Mouse (Mus musculus) MEL (cell line): ENCODE results near the gene Psrc1. TPM values are rescaled to one million over a fixed set of nuclear protein-coding genes. Genes with fewer than 3 reads are reported as not detected.

ENCODE experiments used
- DNase-seq: peaks from one replicate; pipeline ENCODE4 v3.0.0; 2011; ENCODE audit warnings: low read depth, low spot score
- H3K27ac ChIP-seq: 2 replicates; pipeline ENCODE4 v1.5.1; 2012; ENCODE audit warnings: low read depth, mild to moderate bottlenecking, control low read depth, low read length, moderate library complexity; ENCODE audit not compliant: control insufficient read depth
- H3K27me3 ChIP-seq, 2 experiments: fragments of 150-350 bp in 1 of 2; sonication (generic) in 1 of 2; 2 replicates each; pipeline ENCODE4 v1.6.1; 2012; ENCODE audit warnings: low read length in 2 of 2, mild to moderate bottlenecking in 2 of 2, improper control_type of control experiment in 1 of 2, moderate library complexity in 1 of 2; ENCODE audit not compliant: insufficient read depth in 2 of 2, control insufficient read depth in 1 of 2
- H3K36me3 ChIP-seq, 2 experiments: 2 replicates each; pipeline ENCODE4 v1.6.1; 2012 to 2014; ENCODE audit warnings: low read length in 2 of 2, improper control_type of control experiment in 1 of 2, inconsistent platforms in 1 of 2, mild to moderate bottlenecking in 1 of 2; ENCODE audit not compliant: insufficient read depth in 2 of 2, control insufficient read depth in 1 of 2
- H3K4me1 ChIP-seq, 2 experiments: fragments of 150-350 bp in 1 of 2; sonication (generic) in 1 of 2; 2 replicates each; pipeline ENCODE4 v1.6.1; 2012; ENCODE audit warnings: low read length in 2 of 2, improper control_type of control experiment in 1 of 2, mild to moderate bottlenecking in 1 of 2; ENCODE audit not compliant: insufficient read depth in 2 of 2, control insufficient read depth in 1 of 2
- H3K4me3 ChIP-seq, 2 experiments: fragments of 150-350 bp in 1 of 2; sonication (generic) in 1 of 2; 2 replicates each; pipeline ENCODE4 v1.5.1; 2012; ENCODE audit warnings: low read depth in 2 of 2, low read length in 2 of 2, mild to moderate bottlenecking in 2 of 2, moderate library complexity in 2 of 2, control low read depth in 1 of 2, improper control_type of control experiment in 1 of 2; ENCODE audit not compliant: control insufficient read depth in 1 of 2, insufficient read depth in 1 of 2
- H3K79me2 ChIP-seq: 2 replicates; pipeline ENCODE4 v1.6.1; 2012; ENCODE audit warnings: mild to moderate bottlenecking, low read length, moderate library complexity; ENCODE audit not compliant: control insufficient read depth, poor library complexity, insufficient read depth
- H3K9ac ChIP-seq: 2 replicates; pipeline ENCODE4 v1.6.1; 2012; ENCODE audit warnings: low read depth, mild to moderate bottlenecking, control low read depth, low read length, moderate library complexity; ENCODE audit not compliant: control insufficient read depth, poor library complexity, severe bottlenecking
- H3K9me3 ChIP-seq: fragments of 150-350 bp; sonication (generic); replicated peaks from 2 replicates; pipeline ENCODE4 v1.6.1; 2012; ENCODE audit warnings: mild to moderate bottlenecking, low read length, improper control_type of control experiment, moderate library complexity; ENCODE audit not compliant: insufficient read depth
- CHD2 ChIP-seq: IDR thresholded peaks from 2 replicates; pipeline ENCODE4 v1.6.1; 2011; ENCODE audit warnings: low read length, improper control_type of control experiment
- CTCF ChIP-seq, 3 experiments: IDR thresholded peaks in 2 of 3; conservative IDR thresholded peaks in 1 of 3; 2 replicates each; pipeline ENCODE4 v1.5.1; 2011 to 2012; ENCODE audit warnings: low read length in 3 of 3, low read depth in 2 of 3, mild to moderate bottlenecking in 2 of 3, improper control_type of control experiment in 1 of 3, inconsistent platforms in 1 of 3, mixed read lengths in 1 of 3, moderate library complexity in 1 of 3; ENCODE audit not compliant: control insufficient read depth in 1 of 3, insufficient read depth in 1 of 3, poor library complexity in 1 of 3, severe bottlenecking in 1 of 3
- E2F4 ChIP-seq: IDR thresholded peaks from 2 replicates; pipeline ENCODE4 v1.6.1; 2011; ENCODE audit warnings: low read depth, low read length, improper control_type of control experiment, borderline replicate concordance
- ELF1 ChIP-seq: IDR thresholded peaks from 2 replicates; pipeline ENCODE4 v1.6.1; 2014; ENCODE audit warnings: low read depth, mild to moderate bottlenecking, inconsistent platforms, low read length, improper control_type of control experiment, moderate library complexity
- EP300 ChIP-seq, 2 experiments: IDR thresholded peaks; 2 replicates each; pipeline ENCODE4 v1.6.1; 2011; ENCODE audit warnings: improper control_type of control experiment in 2 of 2, low read length in 2 of 2, low read depth in 1 of 2, mild to moderate bottlenecking in 1 of 2
- HCFC1 ChIP-seq: IDR thresholded peaks from 2 replicates; pipeline ENCODE4 v1.6.1; 2012; ENCODE audit warnings: low read depth, mild to moderate bottlenecking, inconsistent platforms, low read length, improper control_type of control experiment, moderate library complexity
- MAFK ChIP-seq: IDR thresholded peaks from 2 replicates; pipeline ENCODE4 v1.6.1; 2011; ENCODE audit warnings: low read depth, mild to moderate bottlenecking, low read length, improper control_type of control experiment, borderline replicate concordance
- MAZ ChIP-seq: IDR thresholded peaks from 2 replicates; pipeline ENCODE4 v1.6.1; 2012; ENCODE audit warnings: low read depth, mild to moderate bottlenecking, inconsistent platforms, low read length, improper control_type of control experiment
- MEF2A ChIP-seq: IDR thresholded peaks from 2 replicates; pipeline ENCODE4 v1.6.1; 2014; ENCODE audit warnings: low read depth, mild to moderate bottlenecking, inconsistent platforms, low read length, improper control_type of control experiment; ENCODE audit not compliant: poor library complexity, insufficient replicate concordance, severe bottlenecking; ENCODE audit errors: extremely low read depth
- MYB ChIP-seq: IDR thresholded peaks from 2 replicates; pipeline ENCODE4 v1.6.1; 2011; ENCODE audit warnings: mild to moderate bottlenecking, low read depth, low read length, improper control_type of control experiment
- NELFE ChIP-seq: IDR thresholded peaks from 2 replicates; pipeline ENCODE4 v1.6.1; 2011; ENCODE audit warnings: low read depth, low read length, improper control_type of control experiment
- POLR2A ChIP-seq, 2 experiments: IDR thresholded peaks; 2 replicates each; pipeline ENCODE4 v1.6.1; 2011 to 2012; ENCODE audit warnings: low read length in 2 of 2, mild to moderate bottlenecking in 2 of 2, control low read depth in 1 of 2, improper control_type of control experiment in 1 of 2, low read depth in 1 of 2, moderate library complexity in 1 of 2; ENCODE audit not compliant: control insufficient read depth in 1 of 2, insufficient read depth in 1 of 2, poor library complexity in 1 of 2
- POLR2AphosphoS2 ChIP-seq: IDR thresholded peaks from 2 replicates; pipeline ENCODE4 v1.6.1; 2011; ENCODE audit warnings: low read length, improper control_type of control experiment
- POLR2AphosphoS5 ChIP-seq: IDR thresholded peaks from 2 replicates; pipeline ENCODE4 v1.6.1; 2012; ENCODE audit warnings: low read depth, borderline replicate concordance, mild to moderate bottlenecking, inconsistent platforms, low read length, moderate library complexity, mixed read lengths
- RCOR1 ChIP-seq: IDR thresholded peaks from 2 replicates; pipeline ENCODE4 v1.6.1; 2012; ENCODE audit warnings: low read depth, mild to moderate bottlenecking, inconsistent platforms, low read length, improper control_type of control experiment
- SIN3A ChIP-seq: IDR thresholded peaks from 2 replicates; pipeline ENCODE4 v1.6.1; 2012; ENCODE audit warnings: low read length, improper control_type of control experiment, inconsistent platforms
- TBP ChIP-seq: IDR thresholded peaks from 2 replicates; pipeline ENCODE4 v1.8.0; 2011; ENCODE audit warnings: low read depth, low read length, improper control_type of control experiment
- TCF12 ChIP-seq: IDR thresholded peaks from 2 replicates; pipeline ENCODE4 v1.6.1; 2014; ENCODE audit warnings: low read depth, mild to moderate bottlenecking, inconsistent platforms, low read length, improper control_type of control experiment, moderate library complexity
- UBTF ChIP-seq: IDR thresholded peaks from 2 replicates; pipeline ENCODE4 v1.6.1; 2012; ENCODE audit warnings: low read depth, mild to moderate bottlenecking, inconsistent platforms, low read length, improper control_type of control experiment, moderate library complexity, borderline replicate concordance; ENCODE audit not compliant: insufficient read depth
- USF1 ChIP-seq: IDR thresholded peaks from 2 replicates; pipeline ENCODE4 v1.6.1; 2014; ENCODE audit warnings: low read depth, mild to moderate bottlenecking, inconsistent platforms, low read length, improper control_type of control experiment, moderate library complexity
- USF2 ChIP-seq, 2 experiments: IDR thresholded peaks; 2 replicates each; pipeline ENCODE4 v1.6.1; 2011 to 2012; ENCODE audit warnings: improper control_type of control experiment in 2 of 2, low read length in 2 of 2, borderline replicate concordance in 1 of 2, inconsistent platforms in 1 of 2, low read depth in 1 of 2, mild to moderate bottlenecking in 1 of 2; ENCODE audit not compliant: insufficient read depth in 1 of 2
- ZC3H11A ChIP-seq: IDR thresholded peaks from 2 replicates; pipeline ENCODE4 v1.6.1; 2012; ENCODE audit warnings: low read depth, mild to moderate bottlenecking, inconsistent platforms, low read length, improper control_type of control experiment
- ZKSCAN1 ChIP-seq: IDR thresholded peaks from 2 replicates; pipeline ENCODE4 v1.6.1; 2012; ENCODE audit warnings: low read depth, mild to moderate bottlenecking, inconsistent platforms, low read length, improper control_type of control experiment, moderate library complexity
- polyA plus RNA-seq, 2 experiments: library from polyadenylated mRNA; stranded (reverse) in 1 of 2; unstranded in 1 of 2; fragments of >175 nt in 1 of 2; fragments of >200 nt in 1 of 2; gene quantifications; 2 replicates each; pipeline versions ENCODE4 v1.2.1 to v1.2.4; 2012; ENCODE audit warnings: low replicate concordance in 2 of 2, low read depth in 1 of 2; ENCODE audit not compliant: insufficient read length in 2 of 2, insufficient read depth in 1 of 2, missing spikeins in 1 of 2
- total RNA-seq: library from RNA; depleted of rRNA; stranded (reverse); fragments of 300-350 nt; gene quantifications from 2 replicates; pipeline ENCODE4 v1.2.3, GENCODE M21; 2012

The Psrc1 gene
- total and polyA plus RNA-seq, 3 experiments: 14.6 to 37.3 TPM; not detected in 1

GRCm38 (mm10) chr3:108410359-108410714 is 26.7 kb downstream of the Psrc1 start:
- Histone ChIP-seq H3K4me3 (no peak overlapping the region), H3K4me1 (no peaks in the 10 kb centered on the region), H3K36me3 (no peaks in the 10 kb centered on the region), H3K9me3 (no peaks in the 10 kb centered on the region), H3K27me3 (no peaks in the 10 kb centered on the region), H3K79me2 (no peaks in the 10 kb centered on the region), H3K9ac (no peak overlapping the region), H3K27ac (no peak overlapping the region)
- no peak for DNase-seq
- TF ChIP-seq NELFE: no peak
- TF ChIP-seq ZC3H11A: no peak
- TF ChIP-seq ZKSCAN1: no peak
- TF ChIP-seq UBTF: no peak
- TF ChIP-seq ELF1: no peak
- TF ChIP-seq MEF2A: no peak
- no peak for TF ChIP-seq MAFK
- TF ChIP-seq HCFC1: no peak
- no peak for TF ChIP-seq TCF12
- no peak for TF ChIP-seq MYB
- no peak for TF ChIP-seq EP300 (IDR thresholded peaks at IDR 0.05; ENCODE audit: low read depth in 1 of 2, low read length in 2 of 2)
- no peak for TF ChIP-seq USF1
- TF ChIP-seq RCOR1: no peak
- TF ChIP-seq MAZ: no peak
- no peak for TF ChIP-seq E2F4
- TF ChIP-seq USF2 (IDR thresholded peaks at IDR 0.05; ENCODE audit: borderline replicate concordance in 1 of 2, insufficient read depth in 1 of 2, low read depth in 1 of 2, low read length in 2 of 2): no peak
- no peak for TF ChIP-seq CTCF (IDR thresholded peaks at IDR 0.05 in 2 of 3, conservative IDR thresholded peaks at IDR 0.05 in 1 of 3; ENCODE audit: control insufficient read depth in 1 of 3, insufficient read depth in 1 of 3, low read depth in 2 of 3, low read length in 3 of 3, poor library complexity in 1 of 3, severe bottlenecking in 1 of 3)

- Histone ChIP-seq H3K79me2 (no peaks in the 10 kb centered on the region), H3K9me3 (no peaks in the 10 kb centered on the region), H3K27me3 (no peaks in the 10 kb centered on the region), H3K27ac (no peak overlapping the region), H3K36me3 (no peaks in the 10 kb centered on the region), H3K4me1 (no peaks in the 10 kb centered on the region), H3K9ac (no peak overlapping the region), H3K4me3 (no peak overlapping the region)
- no peak for TF ChIP-seq POLR2AphosphoS5
- TF ChIP-seq MAZ: no peak
- TF ChIP-seq SIN3A: no peak
- no peak for TF ChIP-seq POLR2A (IDR thresholded peaks at IDR 0.05; ENCODE audit: control insufficient read depth in 1 of 2, insufficient read depth in 1 of 2, low read depth in 1 of 2, low read length in 2 of 2, poor library complexity in 1 of 2)
- no peak for TF ChIP-seq TBP
- no peak for TF ChIP-seq CHD2
- TF ChIP-seq POLR2AphosphoS2: no peak
- no peak for DNase-seq
These were observed 27.6 kb downstream of the Psrc1 start for GRCm38 (mm10) chr3:108411026-108411753.
